Mouse (Mus musculus): ENCODE measurements around the gene Orm1.

Gene Orm1

DNA sequence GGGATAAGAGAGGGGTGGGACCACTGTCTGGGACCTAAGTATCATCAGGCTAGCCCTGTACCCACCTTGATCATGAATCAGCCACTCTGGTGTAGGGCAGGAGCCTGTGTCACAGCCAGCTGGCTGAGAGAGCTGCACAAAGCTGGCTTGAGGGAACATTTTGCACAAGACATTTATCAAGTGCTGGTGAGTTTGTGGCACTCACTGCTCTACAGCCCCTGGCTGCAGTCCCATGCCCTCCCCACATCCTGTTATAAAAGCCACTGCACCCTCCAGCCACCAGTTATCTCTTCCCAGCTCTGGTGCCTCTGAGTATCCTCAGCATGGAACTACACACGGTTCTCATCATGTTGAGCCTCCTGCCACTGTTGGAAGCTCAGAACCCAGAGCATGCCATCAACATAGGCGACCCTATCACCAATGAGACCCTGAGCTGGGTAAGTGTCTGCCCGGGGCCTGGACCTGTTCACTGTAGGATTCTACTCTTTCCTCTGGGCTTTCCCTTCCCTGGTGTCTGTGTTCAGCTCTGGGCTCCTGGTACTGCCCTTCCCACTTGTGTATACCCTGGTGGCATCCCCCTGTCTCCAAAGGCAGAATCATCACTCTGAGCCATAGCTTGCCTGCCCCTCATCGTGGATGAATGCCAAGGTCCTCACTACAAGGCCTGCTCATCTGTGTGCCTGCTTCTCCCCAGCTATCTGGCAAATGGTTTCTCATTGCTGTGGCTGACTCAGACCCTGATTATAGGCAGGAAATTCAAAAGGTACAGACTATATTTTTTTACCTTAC is 11.7 kb downstream of the Orm1 start, which contains the start of gene Orm3:
TSS of gene Orm3 (plus strand) at position 286 of the 789 bp plus-strand sequence.
- no peak for DNase-seq (ENCODE audit: low spot score in 2 of 2)

GRCm38 (mm10) chr4:63356981-63357570 is 12.7 kb downstream of the Orm1 start:
- DNase-seq (ENCODE audit: low spot score in 2 of 2), result no peak

DNA sequence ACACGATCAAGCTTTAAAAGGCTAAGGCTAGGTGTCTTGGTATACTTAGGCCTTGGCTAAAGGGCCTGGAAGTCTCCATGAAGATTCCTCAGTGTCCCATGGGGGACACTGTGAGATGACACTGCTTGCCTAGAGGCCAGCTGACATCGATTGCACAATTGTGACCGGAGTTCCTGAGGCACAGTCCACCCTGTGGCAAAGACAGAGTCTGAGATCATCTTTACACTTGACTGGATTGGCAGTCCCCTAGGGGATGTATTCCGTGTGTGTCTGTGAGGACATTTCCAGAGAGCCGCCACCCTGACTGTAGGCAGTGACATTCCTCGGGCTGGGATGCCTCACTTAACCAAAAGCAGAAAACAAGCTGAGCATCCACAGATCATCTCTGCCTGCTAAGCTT is 15.5 kb downstream of the Orm1 start:
- DNase-seq (ENCODE audit: low spot score in 2 of 2), result no peak

- DNase-seq (ENCODE audit: low spot score in 2 of 2), result no peak
These were observed 17.8 kb downstream of the Orm1 start, which contains the start of gene Orm2 for GRCm38 (mm10) chr4:63362150-63362549. Gene Orm2, plus strand, starts transcription at chr4:63362449.

GRCm38 (mm10) chr4:63368577-63368976 is 24.2 kb downstream of the Orm1 start:
- peak; percentile 94 to 95 for DNase-seq (ENCODE audit: low spot score in 2 of 2)

DNA sequence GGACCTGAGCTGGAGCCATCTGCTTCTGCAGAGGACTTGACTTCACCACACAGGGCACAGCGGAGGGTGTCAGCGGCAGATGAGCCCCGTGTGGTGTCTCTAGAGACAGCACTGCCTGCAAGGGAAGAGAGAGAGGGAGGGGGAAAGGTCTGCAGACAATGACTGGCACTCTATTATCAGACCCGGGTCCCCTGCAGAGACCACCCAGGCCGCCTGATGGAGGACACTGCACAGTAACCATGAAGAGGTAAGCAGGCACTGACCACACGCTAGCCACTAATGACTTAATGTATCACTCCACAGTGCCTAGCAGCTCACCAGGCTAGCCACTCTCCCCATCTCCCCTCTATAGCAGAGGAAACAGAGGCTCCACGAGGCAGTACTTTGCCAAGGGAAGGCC is 26.5 kb downstream of the Orm1 start:
- DNase-seq (ENCODE audit: low spot score in 2 of 2), result no peak

DNA sequence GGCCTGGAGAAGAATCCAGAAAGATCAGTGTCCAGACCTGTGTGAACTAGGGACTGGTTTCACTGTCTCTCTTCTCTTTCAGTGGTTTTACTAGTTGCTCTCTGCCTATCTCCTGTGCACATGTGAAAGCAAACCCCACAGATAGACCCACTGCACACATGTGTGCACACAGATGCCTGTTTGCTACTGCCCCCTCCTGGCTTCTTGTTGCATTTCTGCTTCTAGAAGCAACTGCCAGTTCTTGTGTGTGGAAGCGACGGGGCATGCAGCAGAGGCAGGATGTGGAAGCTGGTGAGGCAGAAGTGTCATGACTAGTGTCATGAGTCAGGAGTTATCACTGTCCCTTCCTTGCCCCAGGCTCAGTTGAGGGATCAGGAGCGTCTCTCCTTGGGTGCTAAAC is 27.5 kb downstream of the Orm1 start:
- peak; percentile 40 to 49 for DNase-seq (ENCODE audit: low spot score in 2 of 2)

DNA sequence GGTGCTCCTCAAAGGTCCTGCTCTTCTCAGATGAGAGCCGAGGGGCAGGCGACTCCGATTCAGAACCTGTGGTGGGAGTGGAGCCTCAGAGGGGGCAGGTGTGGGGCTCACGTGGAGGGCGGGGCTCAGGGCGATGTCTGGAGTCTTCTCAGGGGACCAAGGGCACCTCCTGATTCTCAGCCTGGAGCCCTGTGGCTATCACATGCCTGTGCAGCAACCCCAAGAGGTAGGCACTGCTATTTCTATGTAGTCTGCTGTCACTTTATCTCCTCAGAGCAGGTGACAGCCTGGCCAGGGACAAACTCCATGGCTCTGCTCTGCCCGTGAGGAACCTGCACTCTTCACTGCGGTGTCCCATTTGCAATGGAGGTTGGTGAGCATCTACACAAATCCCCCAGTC is 29.0 kb downstream of the Orm1 start:
- DNase-seq (ENCODE audit: low spot score in 2 of 2), result no peak

- no peak for DNase-seq (ENCODE audit: low spot score in 2 of 2)
These were observed 30.0 kb downstream of the Orm1 start for GRCm38 (mm10) chr4:63374331-63374730.

DNA sequence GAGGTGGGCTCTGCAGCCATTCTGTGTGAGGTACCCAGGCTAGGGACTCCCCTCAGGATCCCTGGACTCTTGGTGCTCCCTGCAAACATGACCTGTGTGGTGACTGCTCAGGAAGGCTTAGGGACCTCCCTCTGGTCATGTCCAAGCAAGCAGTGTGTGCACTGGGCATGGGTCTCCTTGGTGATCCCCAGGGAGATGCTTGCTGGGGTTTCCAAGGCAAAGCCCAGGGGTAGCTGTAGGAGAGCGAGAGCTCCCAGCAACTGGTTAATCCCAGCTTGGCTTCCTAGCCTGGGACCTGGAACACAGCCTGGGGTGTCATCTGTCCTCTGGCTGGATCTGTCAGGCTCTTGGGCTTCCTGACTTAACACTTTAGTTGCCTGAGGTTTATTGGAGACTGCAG is 31.0 kb downstream of the Orm1 start:
- no peak for DNase-seq (ENCODE audit: low spot score in 2 of 2)

DNA sequence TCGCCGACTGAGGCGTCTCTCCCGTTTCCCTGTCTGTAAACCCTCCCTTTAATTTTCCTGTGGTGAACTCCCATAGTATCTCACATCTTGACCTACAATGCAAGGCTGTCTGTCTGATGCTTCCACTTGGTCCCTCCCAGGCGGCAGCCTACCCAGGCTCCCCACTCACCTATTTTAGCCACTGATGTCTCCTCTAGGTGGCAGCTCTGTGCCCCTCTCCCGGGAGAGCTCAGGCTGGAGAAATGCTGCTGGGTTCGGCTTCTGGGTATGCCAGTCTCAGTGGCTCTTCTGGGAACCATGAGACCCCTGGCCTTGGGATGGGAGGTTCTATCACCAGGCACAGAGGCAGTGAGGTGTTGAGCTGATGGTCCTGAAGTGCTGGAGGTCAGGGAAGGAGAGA is 33.1 kb downstream of the Orm1 start:
- no peak for DNase-seq (ENCODE audit: low spot score in 2 of 2)

DNA sequence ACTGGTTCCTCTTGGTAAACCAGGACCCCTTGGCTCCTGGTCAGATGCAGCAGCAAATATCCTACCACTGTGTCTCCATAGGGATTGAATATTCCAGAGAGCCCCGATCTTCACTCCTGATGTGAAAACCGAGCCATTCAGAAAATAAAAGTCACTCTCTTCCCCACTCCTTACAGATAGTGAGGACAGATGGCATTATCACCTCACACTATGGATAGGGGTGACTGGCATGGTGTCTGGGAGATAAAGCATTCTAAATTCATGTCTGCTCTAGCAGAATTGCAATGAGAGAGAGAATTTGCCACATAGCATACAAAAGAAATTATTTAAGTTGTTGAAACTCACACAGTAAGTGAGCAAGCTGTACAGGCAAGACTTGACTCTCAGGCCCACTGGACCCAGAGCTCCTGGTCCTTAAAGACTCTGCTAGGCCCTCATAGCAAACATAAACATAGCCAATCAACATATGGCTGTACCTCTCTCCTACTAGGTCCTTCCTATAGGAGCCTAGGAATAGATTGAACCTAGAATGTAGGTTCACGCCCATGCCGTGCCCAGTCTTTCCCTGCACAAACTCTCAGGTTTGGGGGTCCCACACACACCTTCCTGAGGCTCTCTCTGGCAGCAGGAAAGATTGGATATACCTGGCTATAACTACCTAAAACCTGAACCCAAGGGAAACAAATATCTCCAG is 38.5 kb downstream of the Orm1 start:
- no peak for DNase-seq (ENCODE audit: low spot score in 2 of 2)

- no peak for DNase-seq (ENCODE audit: low spot score in 2 of 2)
These were observed 39.1 kb downstream of the Orm1 start for GRCm38 (mm10) chr4:63383474-63383873.

DNA sequence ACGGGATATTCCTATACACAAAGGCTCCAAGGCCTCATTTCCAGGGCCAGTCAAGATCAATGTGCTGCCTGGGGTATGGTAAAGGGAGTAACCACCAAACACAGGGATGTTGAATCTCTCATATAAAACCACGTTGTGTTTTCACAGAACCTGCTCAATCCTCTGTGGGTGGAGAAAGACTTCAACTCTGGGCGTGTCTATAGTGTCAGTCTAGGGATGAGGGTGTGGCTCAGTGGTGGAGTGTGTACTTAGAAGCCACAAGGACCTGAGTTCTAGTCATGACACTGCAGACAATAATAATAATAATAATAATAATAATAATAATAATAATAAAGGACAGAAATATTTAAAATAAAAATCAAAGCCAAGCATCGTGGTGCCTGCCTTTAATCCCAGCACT is 39.9 kb downstream of the Orm1 start:
- DNase-seq (ENCODE audit: low spot score in 2 of 2), result no peak

GRCm38 (mm10) chr4:63385253-63385652 is 40.9 kb downstream of the Orm1 start:
- DNase-seq (ENCODE audit: low spot score in 2 of 2), result no peak

GRCm38 (mm10) chr4:63385784-63386183 is 41.4 kb downstream of the Orm1 start:
- no peak for DNase-seq (ENCODE audit: low spot score in 2 of 2)

DNA sequence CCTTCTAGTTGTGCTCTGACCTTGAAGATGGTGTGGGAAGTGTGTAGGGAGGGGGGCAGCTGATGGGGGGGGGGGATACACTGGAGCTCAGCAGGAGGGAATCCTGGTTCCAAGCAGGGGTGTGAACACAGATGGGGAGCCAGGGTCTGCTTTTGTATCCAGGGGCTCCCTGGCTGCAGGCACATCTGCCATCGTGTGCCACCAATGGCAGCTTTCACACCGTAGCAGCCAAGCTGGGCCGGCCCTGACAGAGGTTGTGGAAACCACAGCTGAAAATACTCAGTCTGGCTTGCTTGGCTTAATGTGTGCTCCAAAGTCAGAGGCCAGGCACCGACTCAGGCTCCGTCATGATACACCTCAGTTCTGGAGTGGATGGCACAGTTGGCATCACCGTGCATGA is 43.7 kb downstream of the Orm1 start:
- no peak for DNase-seq (ENCODE audit: low spot score in 2 of 2)

- no peak for DNase-seq (ENCODE audit: low spot score in 2 of 2)
These were observed 44.9 kb downstream of the Orm1 start for GRCm38 (mm10) chr4:63389121-63389886.

GRCm38 (mm10) chr4:63389887-63390528 is 45.6 kb downstream of the Orm1 start:
- DNase-seq (ENCODE audit: low spot score in 2 of 2), result no peak

- DNase-seq (ENCODE audit: low spot score in 2 of 2), result no peak
These were observed 47.0 kb downstream of the Orm1 start for GRCm38 (mm10) chr4:63391322-63391721.

Data from right cerebral cortex, adult 2 months (tissue).